Mouse (Mus musculus) liver, embryonic 11.5 days (tissue): ENCODE data around the gene D630039A03Rik. TPM values are rescaled to one million over a fixed set of nuclear protein-coding genes. Genes with fewer than 3 reads are reported as not detected.

Experiments used
- ATAC-seq: fragments of 200-750 bp; cut with Nextera tagmentation; replicated peaks from 2 replicates; pipeline ENCODE4 v1.8.0; 2017; ENCODE audit warnings: moderate number of reproducible peaks, mild to moderate bottlenecking, moderate TSS enrichment, moderate library complexity; ENCODE audit not compliant: low FRiP score
- DNase-seq: peaks from one replicate; pipeline ENCODE4 v3.0.0-alpha.2; 2017; ENCODE audit warnings: low spot score
- H3K27ac ChIP-seq: fragments of 300-500 bp; sonication (generic); 2 replicates; pipeline ENCODE4 v1.5.1; 2014; ENCODE audit warnings: mild to moderate bottlenecking, low read depth, low read length, control low read depth
- H3K27me3 ChIP-seq: fragments of 300-500 bp; sonication (generic); replicated peaks from 2 replicates; pipeline ENCODE4 v1.6.1; 2014; ENCODE audit warnings: low read length, mixed read lengths; ENCODE audit not compliant: control insufficient read depth, insufficient read depth
- H3K36me3 ChIP-seq: fragments of 300-500 bp; sonication (generic); 2 replicates; pipeline ENCODE4 v1.6.1; 2014; ENCODE audit warnings: mild to moderate bottlenecking, low read length, moderate library complexity, mixed read lengths; ENCODE audit not compliant: control insufficient read depth, insufficient read depth
- H3K4me1 ChIP-seq: fragments of 300-500 bp; sonication (generic); replicated peaks from 2 replicates; pipeline ENCODE4 v1.6.1; 2014; ENCODE audit warnings: low read length, mixed read lengths; ENCODE audit not compliant: control insufficient read depth, insufficient read depth
- H3K4me2 ChIP-seq: fragments of 300-500 bp; sonication (generic); 2 replicates; pipeline ENCODE4 v1.6.1; 2014; ENCODE audit warnings: mild to moderate bottlenecking, control low read depth, moderate library complexity
- H3K4me3 ChIP-seq: fragments of 300-500 bp; sonication (generic); 2 replicates; pipeline ENCODE4 v1.5.1; 2014; ENCODE audit warnings: low read depth, low read length, control low read depth
- H3K9ac ChIP-seq: fragments of 300-500 bp; sonication (generic); 2 replicates; pipeline ENCODE4 v1.6.1; 2014; ENCODE audit warnings: low read depth, low read length, control low read depth
- H3K9me3 ChIP-seq: fragments of 300-500 bp; sonication (generic); 2 replicates; pipeline ENCODE4 v1.6.1; 2016; ENCODE audit warnings: low read length, inconsistent platforms, mixed read lengths; ENCODE audit not compliant: control insufficient read depth
- WGBS: fragments of 180-500 bp; shearing (Covaris S2); extraction: QIAGEN DNeasy Blood & Tissue Kit; methylation state at CpG from one replicate; pipeline ENCODE4 v1.1.7; 2014; 5-methylcytosine and 5-hydroxymethylcytosine counted together
- polyA plus RNA-seq: library from polyadenylated mRNA; unstranded; fragments of >200 nt; fragmentation: Nextera tagmentation; extraction: Ambion mirVana; gene quantifications from 2 replicates; pipeline ENCODE4 v1.2.1, GENCODE M21; 2014

The D630039A03Rik gene
- polyA plus RNA-seq, 1 experiment from 2014 or later = 0.48 TPM

GRCm38 (mm10) chr4:57888246-57888645, 27.9 kb downstream of the D630039A03Rik start:
- Histone ChIP-seq H3K4me1 (peaks cover 3% of the 10 kb centered on the region; the same call in 1 of the 2 replicates), H3K9ac (no peak overlapping the region), H3K4me2 (no peak overlapping the region), H3K27me3 (no peaks in the 10 kb centered on the region), H3K4me3 (no peak overlapping the region), H3K36me3 (no peaks in the 10 kb centered on the region), H3K27ac (no peak overlapping the region), H3K9me3 (no peaks in the 10 kb centered on the region)
- WGBS = 87% methylated on average over 2 of the region's 2 CpGs
- no peak for ATAC-seq
- no peak for DNase-seq

DNA sequence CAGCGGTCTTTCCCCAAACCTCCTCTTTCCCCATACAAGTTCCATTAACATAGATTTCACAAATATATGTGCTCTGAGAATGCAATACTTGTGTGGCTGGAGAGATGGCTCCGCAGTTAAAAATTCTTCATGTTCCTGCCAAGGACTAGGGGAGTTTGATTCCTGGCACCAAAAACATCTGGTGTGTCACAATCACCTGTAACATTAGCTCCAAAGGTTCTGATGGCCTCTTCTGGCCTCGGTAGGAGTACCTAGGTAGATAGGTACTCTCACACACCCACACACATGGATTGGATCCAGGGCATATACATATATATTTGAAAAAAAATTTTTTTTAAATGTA, 29.2 kb downstream of the D630039A03Rik start:
- ATAC-seq = no peak
- no peak overlapping the region for H3K4me2 ChIP-seq
- 88% methylated on average over 3 of the region's 3 CpGs for WGBS
- H3K4me3 ChIP-seq = no peak overlapping the region
- H3K27ac ChIP-seq = no peak overlapping the region
- H3K9ac ChIP-seq = no peak overlapping the region
- H3K36me3 ChIP-seq = no peaks in the 10 kb centered on the region
- no peaks in the 10 kb centered on the region for H3K27me3 ChIP-seq
- peaks cover 3% of the 10 kb centered on the region; the same call in 1 of the 2 replicates for H3K4me1 ChIP-seq
- no peaks in the 10 kb centered on the region for H3K9me3 ChIP-seq
- no peak for DNase-seq

DNA sequence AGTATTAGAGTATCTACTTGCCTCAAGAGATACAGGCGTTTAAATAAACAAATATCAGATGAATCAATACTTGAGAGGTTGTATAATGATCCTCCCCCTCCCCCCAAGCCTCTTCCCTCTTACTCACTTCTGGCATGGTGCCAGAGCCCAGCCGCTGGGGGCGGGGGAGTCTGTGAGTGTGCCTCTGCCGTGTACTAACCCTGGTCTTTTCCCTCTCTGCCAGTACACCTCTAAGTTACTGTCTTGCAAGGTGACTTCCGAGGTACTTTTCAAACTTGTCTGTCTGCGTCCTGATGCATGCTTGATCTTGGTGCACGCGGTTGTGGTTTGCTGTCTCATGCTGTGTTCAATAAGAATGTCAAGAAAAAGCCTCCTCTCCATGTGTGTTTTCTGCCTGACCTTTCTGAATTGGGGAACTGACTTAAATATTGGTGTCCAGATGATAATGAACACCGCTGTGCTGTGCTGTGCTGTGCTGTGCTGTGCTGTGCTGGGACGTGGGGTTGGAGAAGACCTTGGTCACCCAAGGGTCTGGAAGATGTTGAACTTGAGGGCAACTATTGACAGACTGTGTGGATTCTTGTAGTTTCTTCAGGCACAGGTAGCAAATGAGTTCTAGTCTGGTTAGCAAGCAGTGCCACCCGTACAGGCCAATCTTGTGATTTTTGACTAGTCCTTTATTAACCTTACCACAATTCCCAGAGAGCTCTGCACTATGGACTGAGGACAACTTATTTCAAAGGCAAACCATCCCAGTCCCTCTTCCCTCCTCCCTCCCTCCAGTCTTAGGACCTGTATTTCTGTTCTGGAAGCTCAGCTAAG, 29.8 kb downstream of the D630039A03Rik start:
- H3K9ac ChIP-seq = no peak overlapping the region
- no peaks in the 10 kb centered on the region for H3K9me3 ChIP-seq
- peaks cover 3% of the 10 kb centered on the region; the same call in 1 of the 2 replicates for H3K4me1 ChIP-seq
- ATAC-seq (no peak), DNase-seq (no peak)
- WGBS = 58% methylated on average over 11 of the region's 11 CpGs
- no peaks in the 10 kb centered on the region for H3K27me3 ChIP-seq
- H3K4me2 ChIP-seq = no peak overlapping the region
- H3K36me3 ChIP-seq = no peaks in the 10 kb centered on the region
- H3K27ac ChIP-seq = no peak overlapping the region
- H3K4me3 ChIP-seq = no peak overlapping the region

GRCm38 (mm10) chr4:57885186-57885585, 30.9 kb downstream of the D630039A03Rik start:
- no peak for ATAC-seq
- H3K9me3 ChIP-seq = no peaks in the 10 kb centered on the region
- no peak for DNase-seq
- H3K27ac ChIP-seq = no peak overlapping the region
- H3K4me2 ChIP-seq = no peak overlapping the region
- peaks cover 3% of the 10 kb centered on the region; the same call in 1 of the 2 replicates for H3K4me1 ChIP-seq
- no peak overlapping the region for H3K9ac ChIP-seq
- WGBS = 67% methylated on average over 2 of the region's 2 CpGs
- H3K4me3 ChIP-seq = no peak overlapping the region
- no peaks in the 10 kb centered on the region for H3K27me3 ChIP-seq
- H3K36me3 ChIP-seq = no peaks in the 10 kb centered on the region

GRCm38 (mm10) chr4:57884511-57884910, 31.6 kb downstream of the D630039A03Rik start:
- Histone ChIP-seq H3K4me3 (no peak overlapping the region), H3K9ac (no peak overlapping the region), H3K9me3 (no peaks in the 10 kb centered on the region), H3K27me3 (no peaks in the 10 kb centered on the region), H3K27ac (no peak overlapping the region), H3K4me2 (no peak overlapping the region), H3K4me1 (peaks cover 3% of the 10 kb centered on the region; the same call in 1 of the 2 replicates), H3K36me3 (no peaks in the 10 kb centered on the region)
- ATAC-seq = no peak
- DNase-seq = no peak
- WGBS = 77% methylated on average over 3 of the region's 3 CpGs

GRCm38 (mm10) chr4:57883520-57884421, 32.3 kb downstream of the D630039A03Rik start:
- WGBS = 76% methylated on average over 7 of the region's 7 CpGs
- H3K4me3 ChIP-seq = no peak overlapping the region
- H3K36me3 ChIP-seq = no peaks in the 10 kb centered on the region
- H3K9me3 ChIP-seq = no peaks in the 10 kb centered on the region
- peaks cover 3% of the 10 kb centered on the region; the same call in 1 of the 2 replicates for H3K4me1 ChIP-seq
- no peaks in the 10 kb centered on the region for H3K27me3 ChIP-seq
- no peak overlapping the region for H3K9ac ChIP-seq
- H3K4me2 ChIP-seq = no peak overlapping the region
- no peak for DNase-seq
- ATAC-seq = no peak
- no peak overlapping the region for H3K27ac ChIP-seq

DNA sequence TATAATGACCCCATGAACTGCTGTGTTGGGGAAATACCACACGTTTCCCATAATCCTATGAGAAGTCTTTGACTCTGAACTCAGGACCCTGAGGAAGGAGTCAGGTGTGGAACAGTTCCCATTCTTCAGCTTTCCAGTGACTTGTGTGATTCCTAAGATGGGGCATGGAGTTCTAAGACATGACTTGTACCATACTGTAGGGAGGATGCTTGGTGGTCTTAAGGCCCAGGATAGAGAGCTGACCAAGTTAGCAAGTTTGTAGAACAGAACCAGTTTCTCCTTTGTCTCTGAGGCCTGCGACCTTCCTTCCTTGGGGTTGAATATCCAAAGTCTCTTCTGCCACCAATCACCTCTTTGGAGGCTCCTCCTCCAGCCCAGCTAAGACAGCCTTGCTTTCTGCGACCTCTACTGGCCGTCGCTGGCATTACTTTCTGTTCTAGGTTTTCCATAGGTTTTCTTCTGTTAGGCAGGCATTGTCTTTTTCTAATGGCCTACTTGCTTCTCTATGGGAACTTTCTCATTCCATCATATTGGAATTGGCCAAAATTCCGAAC, 36.2 kb downstream of the D630039A03Rik start:
- ATAC-seq (no peak), DNase-seq (peak; percentile 58)
- Histone ChIP-seq H3K4me3 (no peak overlapping the region), H3K9ac (no peak overlapping the region), H3K9me3 (no peaks in the 10 kb centered on the region), H3K4me2 (no peak overlapping the region), H3K36me3 (no peaks in the 10 kb centered on the region), H3K4me1 (no peaks in the 10 kb centered on the region), H3K27ac (no peak overlapping the region), H3K27me3 (no peaks in the 10 kb centered on the region)
- 13% methylated on average over 6 of the region's 6 CpGs for WGBS

DNA sequence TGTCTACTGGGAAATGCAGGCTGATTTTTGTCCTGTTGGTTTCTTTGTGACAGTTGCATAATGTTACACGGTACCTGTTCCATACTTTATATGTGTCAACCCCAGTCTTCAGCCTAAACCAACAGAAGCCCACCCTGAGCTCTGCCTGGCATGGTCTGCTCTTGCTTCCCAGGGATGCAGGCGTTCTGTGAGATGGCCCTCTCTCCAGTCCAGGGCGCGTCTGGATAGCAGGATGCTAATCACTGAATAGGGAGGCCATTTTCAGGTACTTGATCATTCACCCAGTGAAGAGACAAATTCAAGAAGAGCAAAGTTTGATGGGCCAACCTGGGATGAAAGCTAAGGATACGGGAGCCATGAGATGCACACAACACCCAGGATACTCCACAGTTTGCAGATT, 37.0 kb downstream of the D630039A03Rik start:
- Histone ChIP-seq H3K4me2 (no peak overlapping the region), H3K4me1 (no peaks in the 10 kb centered on the region), H3K9me3 (no peaks in the 10 kb centered on the region), H3K9ac (no peak overlapping the region), H3K4me3 (no peak overlapping the region), H3K27ac (no peak overlapping the region), H3K36me3 (no peaks in the 10 kb centered on the region), H3K27me3 (no peaks in the 10 kb centered on the region)
- 81% methylated on average over 5 of the region's 5 CpGs for WGBS
- ATAC-seq (no peak), DNase-seq (no peak)
